Mouse (Mus musculus) lung, adult 2 months (tissue): ENCODE data around the gene Mepe.

Source experiments
- CTCF ChIP-seq: fragments of 200-500 bp; IDR thresholded peaks from 2 replicates; pipeline ENCODE4 v1.5.1; 2011; ENCODE audit warnings: mild to moderate bottlenecking, low read length, control low read depth; ENCODE audit not compliant: insufficient read depth
- POLR2A ChIP-seq: fragments of 200-500 bp; IDR thresholded peaks from 2 replicates; pipeline ENCODE4 v1.6.1; 2011; ENCODE audit warnings: low read depth, mild to moderate bottlenecking, control low read depth, low read length, borderline replicate concordance; ENCODE audit errors: extremely low read depth

GRCm38 (mm10) chr5:104358592-104358991, 33.5 kb downstream of the Mepe start:
- TF ChIP-seq CTCF (no peak), POLR2A (no peak)
